Mouse (Mus musculus) urinary bladder, postnatal 14 days (tissue): ENCODE results near the gene Rims4.
A peak's percentile ranks its signal among the peaks of the same experiment; 100 is the strongest.

Experiments used
- DNase-seq: peaks from one replicate; pipeline ENCODE4 v3.0.0; 2021; ENCODE audit warnings: low spot score

Gene Rims4

GRCm38 (mm10) chr2:163909604-163910003, 8.9 kb downstream of the Rims4 start:
- DNase-seq = no peak

- no peak for DNase-seq
Observed at GRCm38 (mm10) chr2:163907131-163907530, 11.4 kb downstream of the Rims4 start.

GRCm38 (mm10) chr2:163904323-163904722, 14.2 kb downstream of the Rims4 start:
- no peak for DNase-seq

GRCm38 (mm10) chr2:163903461-163903860, 15.0 kb downstream of the Rims4 start:
- DNase-seq = no peak

GRCm38 (mm10) chr2:163902448-163902847, 16.0 kb downstream of the Rims4 start:
- DNase-seq = no peak

GRCm38 (mm10) chr2:163901043-163901442, 17.4 kb downstream of the Rims4 start:
- DNase-seq = no peak

- no peak for DNase-seq
Observed at GRCm38 (mm10) chr2:163899910-163900411, 18.5 kb downstream of the Rims4 start.

- DNase-seq = no peak
Observed at GRCm38 (mm10) chr2:163897988-163898535, 20.4 kb downstream of the Rims4 start.

- DNase-seq = no peak
Observed at GRCm38 (mm10) chr2:163897026-163897425, 21.5 kb downstream of the Rims4 start.

- no peak for DNase-seq
Observed at GRCm38 (mm10) chr2:163895156-163895555, 23.3 kb downstream of the Rims4 start.

- no peak for DNase-seq
Observed at GRCm38 (mm10) chr2:163893446-163894370, 24.8 kb downstream of the Rims4 start.

- no peak for DNase-seq
Observed at GRCm38 (mm10) chr2:163891271-163891670, 27.2 kb downstream of the Rims4 start.

- DNase-seq = no peak
Observed at GRCm38 (mm10) chr2:163890586-163890985, 27.9 kb downstream of the Rims4 start.

- DNase-seq = peak; percentile 33
Observed at GRCm38 (mm10) chr2:163889411-163889810, 29.1 kb downstream of the Rims4 start.

GRCm38 (mm10) chr2:163882859-163883652, 35.4 kb downstream of the Rims4 start:
- DNase-seq = no peak

GRCm38 (mm10) chr2:163880891-163881290, 37.6 kb downstream of the Rims4 start:
- peak; percentile 17 for DNase-seq

- DNase-seq = no peak
Observed at GRCm38 (mm10) chr2:163876830-163877498, 41.5 kb downstream of the Rims4 start.

GRCm38 (mm10) chr2:163875484-163875883, 43.0 kb downstream of the Rims4 start:
- DNase-seq = no peak

GRCm38 (mm10) chr2:163874877-163875276, 43.6 kb downstream of the Rims4 start:
- no peak for DNase-seq

- DNase-seq = no peak
Observed at GRCm38 (mm10) chr2:163871906-163872305, 46.6 kb downstream of the Rims4 start.

GRCm38 (mm10) chr2:163871266-163871665, 47.2 kb downstream of the Rims4 start:
- DNase-seq = no peak

GRCm38 (mm10) chr2:163869783-163870182, 48.7 kb downstream of the Rims4 start:
- no peak for DNase-seq
